Mouse (Mus musculus) T-helper 17 cell (primary cell): Measurements from ENCODE around the gene Gm9507.
"Not testable (repeated sequence)": the region's sequence is repeated elsewhere in the genome, so short reads cannot be mapped to it uniquely, and the experiment has no call there.

Experiments used
- in situ Hi-C, 2 experiments: fragments of 300-600 bp; cut with MboI, MseI; formaldehyde crosslinking; loops; 1 replicate in 1 of 2; 2 replicates in 1 of 2; pipeline ENCODE4 v1.15.1; 2025; ENCODE audit warnings: high pct_unique_total_duplicates in 2 of 2

Gene Gm9507

DNA sequence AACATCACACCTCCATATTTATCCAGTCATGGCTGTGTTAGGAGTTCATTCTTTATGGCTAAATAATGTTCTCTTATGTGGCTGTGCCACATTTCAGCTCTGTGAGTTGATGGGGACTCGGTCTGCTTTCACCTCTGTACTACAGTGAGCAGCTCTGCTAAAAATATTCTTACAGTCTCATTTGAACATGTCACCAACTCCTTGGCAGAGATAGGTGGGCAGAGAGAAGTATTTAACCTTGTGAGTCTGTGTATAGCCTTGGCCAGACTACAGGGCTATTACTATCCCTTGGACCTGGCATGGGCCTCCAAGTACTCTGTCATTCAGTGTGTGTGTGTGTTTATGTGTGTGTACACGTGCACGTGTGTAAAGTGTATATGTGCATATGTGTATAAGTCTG, 39.5 kb downstream of the Gm9507 start:
- in situ Hi-C loops, result not testable (repeated sequence)

DNA sequence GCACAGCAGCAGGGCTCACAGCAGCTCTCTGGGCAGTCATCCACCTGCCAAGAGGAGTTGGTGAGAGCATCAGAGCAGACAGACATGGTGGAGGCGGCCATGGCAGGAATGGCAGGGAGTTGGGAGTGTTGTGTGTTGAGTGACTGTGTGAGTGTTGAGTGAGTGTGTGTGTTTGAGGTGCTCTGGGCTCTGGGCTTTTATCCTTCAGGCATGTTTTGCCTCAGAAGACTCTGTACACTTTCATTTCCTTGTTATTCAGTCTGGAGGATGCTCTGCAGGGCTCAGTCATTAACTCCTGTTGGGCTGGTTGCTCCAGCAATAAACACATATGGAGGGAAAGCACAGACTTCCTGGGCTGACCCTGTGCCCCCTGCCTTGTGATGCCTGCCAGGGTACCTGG, 40.4 kb downstream of the Gm9507 start, which contains the start of gene Gm3238:
Gene Gm3238, minus strand, starts transcription at position 101 of the 400 bp plus-strand sequence.
- in situ Hi-C loops, result not testable (repeated sequence)

DNA sequence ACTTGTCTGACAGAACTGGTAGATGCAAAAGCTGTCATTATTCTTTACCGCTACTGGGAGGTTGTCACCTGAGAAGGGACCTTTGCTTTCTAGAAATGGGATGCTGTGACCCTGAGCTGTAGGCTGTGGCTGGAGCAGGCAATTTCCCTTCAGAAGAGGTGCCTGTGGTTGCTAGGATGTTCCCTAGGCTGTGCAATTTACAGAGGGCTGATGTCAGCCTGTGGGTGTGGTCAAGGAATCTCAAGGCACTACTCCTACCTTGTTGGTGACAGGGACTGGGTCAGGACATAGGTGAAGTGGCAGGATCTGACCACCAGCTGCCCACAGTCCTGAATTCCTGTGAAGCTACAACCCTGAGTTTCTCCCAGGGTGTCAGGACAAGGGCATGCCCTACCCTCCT, 41.9 kb downstream of the Gm9507 start:
- in situ Hi-C loops, result no loop called here
